Mouse (Mus musculus) inflammation-experienced regulatory T-cells, adult 6 months (primary cell): ENCODE measurements at regions not wholly inside any gene's neighbourhood (a gene's known extent, or its start where the extent isn't known, plus 50 kb on each side); places are given as distances from the start of the nearest gene placed in this dataset.

ENCODE experiments used
- ATAC-seq: one replicate; pipeline ENCODE4 v1.8.0; 2017

DNA sequence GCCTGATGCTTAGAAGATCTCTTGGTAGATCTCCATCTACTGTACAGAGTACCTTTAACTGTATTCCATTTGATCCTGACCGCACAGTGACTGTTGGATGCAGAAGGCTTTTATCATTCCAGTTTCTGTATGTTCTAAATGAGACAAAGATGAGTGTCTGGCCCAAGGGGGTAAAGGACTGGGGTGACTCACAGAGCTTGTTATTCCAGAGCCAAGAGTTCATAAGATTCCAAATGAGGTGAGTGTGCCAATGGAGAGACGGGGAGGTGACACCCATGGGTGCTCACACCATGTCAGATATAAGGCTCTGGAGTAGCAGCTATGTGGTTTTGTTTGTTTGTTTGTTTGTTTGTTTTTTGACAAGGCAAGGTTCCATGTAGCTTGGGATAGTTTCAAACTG, 54.8 kb upstream of the Lclat1 start:
- ATAC-seq = no peak

DNA sequence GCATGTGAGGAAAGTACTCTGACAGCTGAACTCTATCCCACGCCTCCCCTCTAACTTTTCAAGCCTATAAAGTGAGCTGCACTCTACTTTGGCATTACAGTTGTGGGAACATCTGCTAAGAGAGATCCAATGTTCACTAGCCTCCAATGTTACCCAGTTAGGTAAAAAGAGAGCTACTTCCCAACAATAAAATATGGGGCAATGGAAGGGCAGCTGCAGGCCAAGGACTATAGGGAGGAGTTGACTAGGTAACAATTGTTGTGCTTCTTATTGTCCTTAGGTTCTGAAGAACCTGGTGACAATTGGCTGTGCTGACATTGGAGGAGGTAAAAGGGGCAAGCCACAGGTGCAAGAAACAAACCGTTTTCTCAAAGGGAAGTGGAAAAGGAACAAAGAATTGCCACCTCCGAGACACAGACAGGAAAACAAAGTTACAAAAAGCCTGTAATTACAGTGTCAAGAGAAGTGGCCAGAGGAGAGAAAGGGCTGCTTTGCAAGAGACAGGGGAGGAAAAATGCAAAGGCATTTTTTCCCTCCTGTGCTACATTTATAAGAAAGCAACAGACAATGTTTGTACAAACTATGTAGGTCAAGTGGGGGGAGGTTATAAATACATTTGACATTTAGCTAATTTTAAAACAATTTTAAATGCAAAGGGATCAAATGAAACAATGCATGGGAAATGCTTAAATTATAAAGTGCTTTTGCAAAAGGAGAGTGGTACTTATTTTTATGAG, 54.1 kb upstream of the Lclat1 start:
- ATAC-seq = no peak

DNA sequence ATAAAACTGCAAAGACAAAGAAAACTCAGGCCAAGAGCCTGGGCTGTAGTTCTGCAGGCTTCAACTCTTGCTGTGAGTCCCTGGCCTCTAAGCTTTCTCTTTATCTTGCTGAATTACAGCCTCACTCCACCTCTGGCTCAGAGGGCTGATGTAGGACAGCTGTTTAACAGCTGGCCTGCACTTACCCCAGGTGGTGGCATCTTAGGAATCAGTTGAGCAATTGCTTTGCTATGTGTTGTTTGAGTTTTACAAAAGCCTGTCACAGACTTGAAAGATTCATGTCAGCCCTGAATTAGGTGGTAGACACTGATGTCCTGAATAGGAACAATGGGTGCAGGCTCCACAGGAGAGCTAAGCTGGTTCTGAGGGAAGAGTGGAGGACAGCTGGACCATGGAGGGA, 53.6 kb upstream of the Lclat1 start:
- ATAC-seq = no peak

DNA sequence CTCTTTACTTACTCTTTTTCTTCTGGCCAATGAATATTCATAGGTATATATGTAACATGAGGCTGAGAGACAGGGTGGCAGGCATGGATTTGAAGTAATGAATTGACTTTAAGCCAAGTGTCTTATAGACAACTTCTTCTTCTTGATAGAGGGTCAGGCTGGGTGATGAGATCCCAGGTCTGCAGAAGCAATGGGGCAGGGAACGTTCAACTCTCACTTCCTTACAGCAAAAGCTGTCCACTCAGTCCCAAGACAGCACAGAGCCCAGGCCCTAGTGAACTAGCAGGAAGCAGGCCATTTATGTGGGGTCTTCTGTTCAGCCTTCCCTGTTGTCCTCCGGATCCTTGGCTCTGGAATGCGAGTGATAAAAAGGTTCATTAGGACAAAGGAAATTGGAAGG, 52.6 kb upstream of the Lclat1 start:
- ATAC-seq = no peak

DNA sequence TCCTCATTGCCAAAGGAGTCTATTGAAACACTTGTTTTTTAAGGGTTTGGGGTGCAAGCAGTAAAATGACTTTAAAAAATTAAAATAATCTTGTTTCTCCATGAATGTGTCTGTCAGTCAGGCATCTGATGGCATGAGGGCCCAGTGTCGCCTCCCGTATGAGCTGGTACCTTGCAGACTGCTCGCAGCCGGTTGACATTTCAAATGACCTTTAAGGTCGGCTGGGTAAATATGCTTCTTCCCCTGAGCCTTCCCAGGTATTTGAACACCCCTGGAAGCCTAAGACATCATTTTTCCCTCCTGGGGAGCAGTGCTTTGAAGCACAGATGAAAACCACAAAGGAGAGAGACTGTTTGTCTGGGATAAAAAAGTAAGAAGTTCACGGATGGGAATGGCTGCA, 52.2 kb upstream of the Lclat1 start:
- ATAC-seq = no peak

DNA sequence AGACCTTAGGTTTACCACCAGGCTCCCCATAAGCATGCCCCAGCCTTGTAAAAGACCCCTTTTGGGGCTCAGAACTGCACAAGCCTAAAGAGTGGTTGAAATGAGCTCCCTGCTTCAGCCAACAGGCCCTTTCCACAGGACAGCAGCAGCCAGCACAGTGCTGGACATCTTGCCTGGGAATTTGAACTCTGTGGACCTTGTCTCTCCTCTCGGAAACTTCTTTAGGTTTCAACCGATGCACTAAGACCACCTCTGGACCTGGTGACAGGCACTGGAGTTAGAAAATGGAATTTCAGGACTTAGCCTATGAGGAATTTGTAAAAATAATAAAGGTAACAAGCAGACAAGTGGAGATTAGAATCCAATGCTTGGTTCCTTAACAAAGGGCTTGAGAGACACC, 51.2 kb upstream of the Lclat1 start:
- no peak for ATAC-seq
